17 mouse cellular contexts compared by ENCODE assay signal in the genomic region with DNA sequence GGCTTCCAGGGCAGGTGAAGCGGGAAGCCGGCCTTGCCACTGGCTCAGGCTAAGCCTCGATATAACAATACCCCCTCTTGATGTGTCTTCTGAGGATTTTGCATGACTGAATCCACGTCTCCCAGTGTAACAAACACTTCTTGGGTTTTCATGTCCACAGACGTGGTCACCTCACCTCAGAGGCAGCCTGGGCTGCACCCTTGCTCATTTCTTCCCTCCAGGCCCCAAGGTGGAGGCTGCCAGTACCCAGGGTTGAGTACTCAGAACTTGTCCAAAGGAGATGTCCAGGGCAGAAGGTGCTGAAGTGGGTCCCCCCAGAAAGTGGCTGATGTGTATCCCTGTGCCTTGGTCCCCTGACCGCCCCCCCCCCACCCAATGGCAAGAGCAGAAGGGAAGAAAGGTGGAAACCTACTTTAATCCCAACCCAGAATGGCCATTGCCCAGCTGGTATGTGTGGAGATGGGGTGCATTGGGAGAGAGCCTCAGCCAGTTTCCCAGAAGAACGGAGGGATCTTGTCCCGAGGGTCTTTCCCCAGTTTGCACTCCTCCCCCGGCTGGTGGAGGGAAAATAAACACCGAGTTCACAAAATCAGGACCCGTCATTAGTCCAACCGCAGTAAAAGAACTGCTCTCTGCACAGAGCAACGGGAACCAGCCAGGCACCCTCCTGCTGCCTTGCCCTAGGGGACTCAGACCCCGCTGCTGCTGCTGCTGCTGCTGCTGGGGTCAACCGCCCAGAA. TPM values are rescaled to one million over a fixed set of nuclear protein-coding genes. Genes with fewer than 3 reads are reported as not detected.
DNase-seq lines count a peak whose midpoint lies in the region; ATAC-seq and TF ChIP-seq lines count a peak whose summit lies in the region.
"Had no signal": no experiment of that assay in that cellular context is flagged by ENCODE, and none has a peak within 500 bp of the region (broad histone marks: within the 10 kb centered on the region; RNA-seq: fewer than 3 reads in every experiment).

No protein-coding gene starts in this region.

- TF ChIP-seq POLR2A in cerebellum, adult 2 months (IDR thresholded peaks at IDR 0.05; ENCODE audit: borderline replicate concordance, insufficient read depth, low read length) = no peak

- H3K4me2 ChIP-seq in forebrain, embryonic 14.5 days (ENCODE audit: low read length) = no peak overlapping the region
- peak overlapping the region; percentile 52 for H3K4me2 ChIP-seq in lung, embryonic 15.5 days
- H3K4me2 ChIP-seq in embryonic facial prominence, embryonic 14.5 days (ENCODE audit: low read depth, low read length) = peak overlapping the region; percentile 49
- H3K4me2 ChIP-seq in stomach, embryonic 14.5 days (replicated peaks; ENCODE audit: low read depth, low read length) = peak overlapping the region; percentile 58

- H3K9ac ChIP-seq in forebrain, embryonic 14.5 days (ENCODE audit: low read length) = no peak overlapping the region
- peak overlapping the region; percentile 30 for H3K9ac ChIP-seq in lung, embryonic 15.5 days
- H3K9ac ChIP-seq in embryonic facial prominence, embryonic 14.5 days (ENCODE audit: low read depth, low read length) = peak overlapping the region; percentile 43; the same call in 1 of the 2 replicates
- peak overlapping the region; percentile 52 for H3K9ac ChIP-seq in stomach, embryonic 14.5 days (replicated peaks; ENCODE audit: low read depth, low read length)
- H3K9ac ChIP-seq: forebrain, embryonic 13.5 days; liver, embryonic 14.5 days had no signal

- under 1% methylated on average over 15 of the region's 15 CpGs for WGBS in forebrain, embryonic 10.5 days
- WGBS in forebrain, embryonic 14.5 days = under 1% methylated on average over 15 of the region's 15 CpGs
- 21% methylated on average over 15 of the region's 15 CpGs for WGBS in lung, embryonic 15.5 days
- 4% methylated on average over 15 of the region's 15 CpGs for WGBS in embryonic facial prominence, embryonic 14.5 days
- WGBS in stomach, embryonic 14.5 days = 9% methylated on average over 15 of the region's 15 CpGs
- 8% methylated on average over 15 of the region's 15 CpGs for WGBS in cerebellum, adult 2 months

- no peak overlapping the region for H3K27ac ChIP-seq in forebrain, embryonic 10.5 days
- no peak overlapping the region for H3K27ac ChIP-seq in forebrain, embryonic 14.5 days (ENCODE audit: low read depth, low read length)
- H3K27ac ChIP-seq in lung, embryonic 15.5 days = peak overlapping the region; percentile 36; the same call in 1 of the 2 replicates
- H3K27ac ChIP-seq in embryonic facial prominence, embryonic 14.5 days (replicated peaks; ENCODE audit: low read depth, low read length) = no peak overlapping the region
- H3K27ac ChIP-seq in stomach, embryonic 14.5 days (ENCODE audit: low read length) = peak overlapping the region; percentile 92
- H3K27ac ChIP-seq in cerebellum, adult 2 months (ENCODE audit: insufficient read depth, low read length) = no peak overlapping the region
- H3K27ac ChIP-seq: forebrain, embryonic 13.5 days; liver, embryonic 14.5 days had no signal

- ATAC-seq in forebrain, embryonic 14.5 days = no peak
- ATAC-seq in lung, embryonic 15.5 days (ENCODE audit: borderline replicate concordance, extremely low read depth, low FRiP score, low TSS enrichment) = no peak
- ATAC-seq in embryonic facial prominence, embryonic 14.5 days (ENCODE audit: low read depth) = no peak
- no peak for ATAC-seq in stomach, embryonic 14.5 days (ENCODE audit: insufficient number of reproducible peaks, insufficient read depth, low FRiP score, low read depth)
- ATAC-seq: activated CD4-positive, CD25-positive, alpha-beta regulatory T cell, adult 4 months; forebrain, embryonic 13.5 days had no signal

- H3K9me3 ChIP-seq in forebrain, embryonic 10.5 days = peaks cover 4% of the 10 kb centered on the region; the same call in 1 of the 2 replicates
- no peaks in the 10 kb centered on the region for H3K9me3 ChIP-seq in forebrain, embryonic 14.5 days (replicated peaks; ENCODE audit: control insufficient read depth, low read length)
- H3K9me3 ChIP-seq in lung, embryonic 15.5 days = no peaks in the 10 kb centered on the region
- H3K9me3 ChIP-seq in embryonic facial prominence, embryonic 14.5 days (ENCODE audit: control insufficient read depth, low read length) = no peaks in the 10 kb centered on the region
- H3K9me3 ChIP-seq in stomach, embryonic 14.5 days (ENCODE audit: control insufficient read depth, low read depth, low read length) = no peaks in the 10 kb centered on the region
- H3K9me3 ChIP-seq: forebrain, embryonic 13.5 days; megakaryocyte, embryonic 14.5 days had no signal

- peaks cover 31% of the 10 kb centered on the region for H3K4me1 ChIP-seq in forebrain, embryonic 10.5 days
- no peaks in the 10 kb centered on the region for H3K4me1 ChIP-seq in forebrain, embryonic 14.5 days (ENCODE audit: control insufficient read depth, insufficient read depth, low read length)
- peaks cover 22% of the 10 kb centered on the region for H3K4me1 ChIP-seq in lung, embryonic 15.5 days
- peaks cover 4% of the 10 kb centered on the region; the same call in 1 of the 2 replicates for H3K4me1 ChIP-seq in embryonic facial prominence, embryonic 14.5 days (ENCODE audit: control insufficient read depth, insufficient read depth, low read length)
- H3K4me1 ChIP-seq in stomach, embryonic 14.5 days (ENCODE audit: control insufficient read depth, insufficient read depth, low read length) = peaks cover 37% of the 10 kb centered on the region
- H3K4me1 ChIP-seq in cerebellum, adult 2 months (ENCODE audit: control insufficient read depth, insufficient read depth, low read length) = no peaks in the 10 kb centered on the region

- DNase-seq in forebrain, embryonic 10.5 days (ENCODE audit: extremely low spot score, low spot score) = peak; percentile 22
- DNase-seq in forebrain, embryonic 14.5 days (ENCODE audit: low spot score) = no peak
- no peak for DNase-seq in lung, postnatal 10 days
- DNase-seq in embryonic facial prominence, embryonic 14.5 days (ENCODE audit: low spot score) = no peak
- no peak for DNase-seq in natural killer cell, adult 2 months (ENCODE audit: low spot score in 2 of 2)
- no peak for DNase-seq in cerebellum, adult 2 months
- DNase-seq: adrenal gland, postnatal 25 days; cerebellum, adult 9-11 months; spleen, adult 18-20 months; thymus, postnatal 36 days had no signal

- peaks cover 100% of the 10 kb centered on the region for H3K27me3 ChIP-seq in forebrain, embryonic 10.5 days (ENCODE audit: poor library complexity, severe bottlenecking)
- peaks cover 91% of the 10 kb centered on the region for H3K27me3 ChIP-seq in forebrain, embryonic 14.5 days (replicated peaks; ENCODE audit: control insufficient read depth, insufficient read depth, low read length)
- H3K27me3 ChIP-seq in lung, embryonic 15.5 days = peaks cover 73% of the 10 kb centered on the region
- peaks cover 99% of the 10 kb centered on the region for H3K27me3 ChIP-seq in embryonic facial prominence, embryonic 14.5 days (replicated peaks; ENCODE audit: control insufficient read depth, insufficient read depth, low read length)
- H3K27me3 ChIP-seq in stomach, embryonic 14.5 days (ENCODE audit: control insufficient read depth, insufficient read depth, low read length) = peaks cover 21% of the 10 kb centered on the region
- H3K27me3 ChIP-seq in cerebellum, adult 2 months (ENCODE audit: control insufficient read depth, insufficient read depth, low read length) = peaks cover 1% of the 10 kb centered on the region; the same call in 1 of the 2 replicates

- no peak overlapping the region for H3K4me3 ChIP-seq in forebrain, embryonic 10.5 days
- H3K4me3 ChIP-seq in forebrain, embryonic 14.5 days (ENCODE audit: low read depth, low read length) = no peak overlapping the region
- H3K4me3 ChIP-seq in lung, embryonic 15.5 days = peak overlapping the region; percentile 23
- H3K4me3 ChIP-seq in embryonic facial prominence, embryonic 14.5 days (ENCODE audit: low read depth, low read length) = peak overlapping the region; percentile 12
- H3K4me3 ChIP-seq in stomach, embryonic 14.5 days (ENCODE audit: low read depth, low read length) = peak overlapping the region; percentile 29
- H3K4me3 ChIP-seq in cerebellum, adult 2 months (replicated peaks; ENCODE audit: insufficient read depth, low read depth, low read length) = no peak overlapping the region
- H3K4me3 ChIP-seq: forebrain, embryonic 13.5 days; megakaryocyte, embryonic 14.5 days had no signal

- H3K36me3 ChIP-seq in forebrain, embryonic 10.5 days (replicated peaks) = no peaks in the 10 kb centered on the region
- no peaks in the 10 kb centered on the region for H3K36me3 ChIP-seq in forebrain, embryonic 14.5 days (ENCODE audit: control insufficient read depth, insufficient read depth, low read length)
- H3K36me3 ChIP-seq in lung, embryonic 15.5 days = peaks cover 2% of the 10 kb centered on the region; the same call in 1 of the 2 replicates
- H3K36me3 ChIP-seq in embryonic facial prominence, embryonic 14.5 days (ENCODE audit: control insufficient read depth, insufficient read depth, low read length) = no peaks in the 10 kb centered on the region
- H3K36me3 ChIP-seq in stomach, embryonic 14.5 days (ENCODE audit: control insufficient read depth, insufficient read depth, low read length) = no peaks in the 10 kb centered on the region; the same call in 1 of the 2 replicates

- no peak for TF ChIP-seq CTCF in cerebellum, adult 2 months (IDR thresholded peaks at IDR 0.05; ENCODE audit: borderline replicate concordance, insufficient read depth, low read depth, low read length)

RNA-seq across cellular contexts. Expression of a gene that starts 9.9 kb away (rescaled TPM):
- 2.5 and 2.9 TPM in 2 replicates for polyA plus RNA-seq in forebrain, embryonic 10.5 days (2016; fragmentation: Nextera tagmentation; extraction: Ambion mirVana)
- polyA plus RNA-seq in forebrain, embryonic 14.5 days (2014; fragmentation: Nextera tagmentation; extraction: Ambion mirVana) = 0.52 and 0.69 TPM in 2 replicates
- polyA plus RNA-seq in lung, embryonic 15.5 days (2015; fragmentation: Nextera tagmentation; extraction: Ambion mirVana) = 151 and 157 TPM in 2 replicates
- polyA plus RNA-seq in embryonic facial prominence, embryonic 14.5 days (2014; fragmentation: Nextera tagmentation; extraction: Ambion mirVana) = 7.0 and 7.6 TPM in 2 replicates
- polyA plus RNA-seq in stomach, embryonic 14.5 days (2014; fragmentation: Nextera tagmentation; extraction: Ambion mirVana) = 147 and 163 TPM in 2 replicates
- polyA plus RNA-seq in cerebellum, adult 2 months (2012; rRNA removed) = 1.2 and 1.7 TPM in 2 replicates
- polyA plus RNA-seq: activated CD4-positive, CD25-positive, alpha-beta regulatory T cell, adult 4 months had no signal

RNA-seq across cellular contexts. Expression of a gene that starts 33.9 kb away (rescaled TPM):
- 69.1 and 69.5 TPM in 2 replicates for polyA plus RNA-seq in forebrain, embryonic 10.5 days (2016; fragmentation: Nextera tagmentation; extraction: Ambion mirVana)
- polyA plus RNA-seq in forebrain, embryonic 14.5 days (2014; fragmentation: Nextera tagmentation; extraction: Ambion mirVana) = 47.4 and 47.6 TPM in 2 replicates
- 60.2 and 60.8 TPM in 2 replicates for polyA plus RNA-seq in lung, embryonic 15.5 days (2015; fragmentation: Nextera tagmentation; extraction: Ambion mirVana)
- polyA plus RNA-seq in embryonic facial prominence, embryonic 14.5 days (2014; fragmentation: Nextera tagmentation; extraction: Ambion mirVana) = 46.1 and 56.7 TPM in 2 replicates
- polyA plus RNA-seq in stomach, embryonic 14.5 days (2014; fragmentation: Nextera tagmentation; extraction: Ambion mirVana) = 65.9 and 66.6 TPM in 2 replicates
- 119 and 126 TPM in 2 replicates for polyA plus RNA-seq in cerebellum, adult 2 months (2012; rRNA removed)

RNA-seq across cellular contexts. Expression of a gene that starts 41.7 kb away (rescaled TPM):
- polyA plus RNA-seq in forebrain, embryonic 10.5 days (2016; fragmentation: Nextera tagmentation; extraction: Ambion mirVana) = 4.6 and 6.1 TPM in 2 replicates
- polyA plus RNA-seq in forebrain, embryonic 14.5 days (2014; fragmentation: Nextera tagmentation; extraction: Ambion mirVana) = 1.1 and 2.1 TPM in 2 replicates
- polyA plus RNA-seq in lung, embryonic 15.5 days (2015; fragmentation: Nextera tagmentation; extraction: Ambion mirVana) = 2.1 and 2.3 TPM in 2 replicates
- 7.4 and 9.4 TPM in 2 replicates for polyA plus RNA-seq in embryonic facial prominence, embryonic 14.5 days (2014; fragmentation: Nextera tagmentation; extraction: Ambion mirVana)
- polyA plus RNA-seq in stomach, embryonic 14.5 days (2014; fragmentation: Nextera tagmentation; extraction: Ambion mirVana) = 0.20 and 0.56 TPM in 2 replicates
- polyA plus RNA-seq in cerebellum, adult 2 months (2012; rRNA removed) = 0.34 and 0.95 TPM in 2 replicates
- polyA plus RNA-seq: activated CD4-positive, CD25-positive, alpha-beta regulatory T cell, adult 4 months had no signal

RNA-seq across cellular contexts. Expression of a gene that starts 53.5 kb away (rescaled TPM):
- 0.76 and 0.79 TPM in 2 replicates for polyA plus RNA-seq in forebrain, embryonic 10.5 days (2016; fragmentation: Nextera tagmentation; extraction: Ambion mirVana)
- polyA plus RNA-seq in forebrain, embryonic 14.5 days (2014; fragmentation: Nextera tagmentation; extraction: Ambion mirVana) = 0.13 TPM in 1 of 2 replicates, not detected in the other
- polyA plus RNA-seq in lung, embryonic 15.5 days (2015; fragmentation: Nextera tagmentation; extraction: Ambion mirVana) = 6.8 and 8.5 TPM in 2 replicates
- 0.32 and 0.96 TPM in 2 replicates for polyA plus RNA-seq in embryonic facial prominence, embryonic 14.5 days (2014; fragmentation: Nextera tagmentation; extraction: Ambion mirVana)
- polyA plus RNA-seq in stomach, embryonic 14.5 days (2014; fragmentation: Nextera tagmentation; extraction: Ambion mirVana) = 6.9 and 7.0 TPM in 2 replicates
- 0.11 TPM in 1 of 2 replicates, not detected in the other for polyA plus RNA-seq in cerebellum, adult 2 months (2012; rRNA removed)
- polyA plus RNA-seq: activated CD4-positive, CD25-positive, alpha-beta regulatory T cell, adult 4 months; testis, adult 2 months had no signal

Comparison
In these comparisons a context has a peak if more than half of its experiments do, and no peak if none do; other contexts are left out.
1. H3K27ac ChIP-seq: peak in lung, embryonic 15.5 days (single experiment) and stomach, embryonic 14.5 days (single experiment); none in forebrain, embryonic 10.5 days (single experiment), forebrain, embryonic 14.5 days (single experiment), embryonic facial prominence, embryonic 14.5 days (single experiment) and cerebellum, adult 2 months (single experiment).
2. H3K4me3 ChIP-seq: peak in lung, embryonic 15.5 days (single experiment), embryonic facial prominence, embryonic 14.5 days (single experiment) and stomach, embryonic 14.5 days (single experiment); none in forebrain, embryonic 10.5 days (single experiment), forebrain, embryonic 14.5 days (single experiment) and cerebellum, adult 2 months (single experiment).
3. RNA of a gene that starts 9.9 kb away (polyA plus RNA-seq): 147 to 163 TPM in stomach, embryonic 14.5 days and 151 to 157 TPM in lung, embryonic 15.5 days; 7.0 to 7.6 TPM in embryonic facial prominence, embryonic 14.5 days, 2.5 to 2.9 TPM in forebrain, embryonic 10.5 days, 1.2 to 1.7 TPM in cerebellum, adult 2 months and 0.52 to 0.69 TPM in forebrain, embryonic 14.5 days; every median in the first group is over 10 times any median in the second.